Mouse (Mus musculus): ENCODE results near the gene Frmpd2.

DNA sequence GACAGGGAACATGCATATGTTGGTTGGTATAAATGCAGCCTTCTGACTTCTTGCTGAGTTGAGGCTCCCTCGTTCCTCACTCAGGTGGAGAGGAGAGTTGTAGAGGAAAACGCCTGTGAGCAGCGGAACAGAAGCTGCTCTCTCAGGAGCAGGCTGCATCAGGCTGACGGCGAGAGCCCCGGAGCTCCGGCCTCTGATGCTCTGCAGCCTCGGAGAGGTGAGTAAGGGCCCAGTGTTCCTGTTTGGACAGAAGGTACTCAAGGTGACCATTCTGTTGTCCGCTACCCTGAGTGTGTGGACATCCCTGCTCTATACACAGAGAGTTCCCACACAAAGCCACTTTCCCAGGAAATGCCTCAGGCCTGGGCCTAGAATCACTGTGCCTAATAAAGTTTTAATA is 31.8 kb downstream of the Frmpd2 start:
- no peak for TF ChIP-seq CTCF (IDR thresholded peaks at IDR 0.05; ENCODE audit: low read depth, low read length)
- no peak for TF ChIP-seq POLR2AphosphoS5 (IDR thresholded peaks at IDR 0.05; ENCODE audit: insufficient replicate concordance, low read depth, low read length)
